Mouse (Mus musculus) stomach, embryonic 16.5 days (tissue): ENCODE results near the gene Abcc3. TPM values are rescaled to one million over a fixed set of nuclear protein-coding genes. Genes with fewer than 3 reads are reported as not detected.

Source experiments
- ATAC-seq: fragments of 200-750 bp; cut with Nextera tagmentation; 2 replicates; pipeline ENCODE4 v1.8.0; 2017; ENCODE audit warnings: moderate number of reproducible peaks, moderate TSS enrichment; ENCODE audit not compliant: insufficient read depth, low FRiP score
- H3K27ac ChIP-seq: fragments of 300-500 bp; sonication (generic); 2 replicates; pipeline ENCODE4 v1.5.1; 2014; ENCODE audit warnings: low read length
- H3K27me3 ChIP-seq: fragments of 300-500 bp; sonication (generic); 2 replicates; pipeline ENCODE4 v1.6.1; 2014; ENCODE audit warnings: low read length, control low read depth, mixed read lengths; ENCODE audit not compliant: control insufficient read depth, insufficient read depth
- H3K36me3 ChIP-seq: fragments of 300-500 bp; sonication (generic); 2 replicates; pipeline ENCODE4 v1.6.1; 2014; ENCODE audit warnings: low read length; ENCODE audit not compliant: control insufficient read depth, insufficient read depth
- H3K4me1 ChIP-seq: fragments of 300-500 bp; sonication (generic); 2 replicates; pipeline ENCODE4 v1.6.1; 2014; ENCODE audit warnings: low read length, control low read depth, mixed read lengths; ENCODE audit not compliant: control insufficient read depth, insufficient read depth
- H3K4me2 ChIP-seq: fragments of 300-500 bp; sonication (generic); 2 replicates; pipeline ENCODE4 v1.6.1; 2014; ENCODE audit warnings: low read depth, low read length, mixed read lengths
- H3K4me3 ChIP-seq: fragments of 300-500 bp; sonication (generic); replicated peaks from 2 replicates; pipeline ENCODE4 v1.5.1; 2014; ENCODE audit warnings: mild to moderate bottlenecking, low read length
- H3K9ac ChIP-seq: fragments of 300-500 bp; sonication (generic); 2 replicates; pipeline ENCODE4 v1.6.1; 2014; ENCODE audit warnings: low read length
- H3K9me3 ChIP-seq: fragments of 300-500 bp; sonication (generic); replicated peaks from 2 replicates; pipeline ENCODE4 v1.6.1; 2016; ENCODE audit warnings: low read length, control low read depth; ENCODE audit not compliant: control insufficient read depth
- WGBS: fragments of 180-500 bp; shearing (Covaris S2); extraction: QIAGEN DNeasy Blood & Tissue Kit; methylation state at CpG from one replicate; pipeline ENCODE4 v1.1.7; 2014; 5-methylcytosine and 5-hydroxymethylcytosine counted together
- polyA plus RNA-seq: library from polyadenylated mRNA; unstranded; fragments of >200 nt; fragmentation: Nextera tagmentation; extraction: Ambion mirVana; gene quantifications from 2 replicates; pipeline ENCODE4 v1.2.1, GENCODE M21; 2015

Abcc3 gene
- polyA plus RNA-seq, 1 experiment from 2014 or later = 11.4 TPM

GRCm38 (mm10) chr11:94423855-94424254 is 31.1 kb upstream of the Abcc3 start:
- Histone ChIP-seq H3K4me3 (no peak overlapping the region), H3K4me2 (no peak overlapping the region), H3K9me3 (no peaks in the 10 kb centered on the region), H3K4me1 (peaks cover 25% of the 10 kb centered on the region), H3K27me3 (no peaks in the 10 kb centered on the region; the same call in 1 of the 2 replicates), H3K27ac (no peak overlapping the region), H3K36me3 (no peaks in the 10 kb centered on the region), H3K9ac (no peak overlapping the region)
- ATAC-seq = no peak
- WGBS = 64% methylated on average over 5 of the region's 5 CpGs

- Histone ChIP-seq H3K36me3 (no peaks in the 10 kb centered on the region), H3K9ac (no peak overlapping the region), H3K4me3 (no peak overlapping the region), H3K27ac (no peak overlapping the region), H3K9me3 (no peaks in the 10 kb centered on the region), H3K27me3 (no peaks in the 10 kb centered on the region; the same call in 1 of the 2 replicates), H3K4me2 (no peak overlapping the region), H3K4me1 (peaks cover 11% of the 10 kb centered on the region)
- ATAC-seq = no peak
- WGBS = 68% methylated on average over 6 of the region's 6 CpGs
These were observed 28.2 kb upstream of the Abcc3 start for GRCm38 (mm10) chr11:94420991-94421390.

- Histone ChIP-seq H3K9ac (no peak overlapping the region), H3K4me1 (peaks cover 6% of the 10 kb centered on the region), H3K27ac (no peak overlapping the region), H3K36me3 (no peaks in the 10 kb centered on the region), H3K4me3 (no peak overlapping the region), H3K27me3 (no peaks in the 10 kb centered on the region; the same call in 1 of the 2 replicates), H3K9me3 (no peaks in the 10 kb centered on the region), H3K4me2 (no peak overlapping the region)
- no peak for ATAC-seq
- 13% methylated on average over 7 of the region's 7 CpGs for WGBS
These were observed 27.5 kb upstream of the Abcc3 start for GRCm38 (mm10) chr11:94420325-94420724.

- H3K27me3 ChIP-seq = no peaks in the 10 kb centered on the region; the same call in 1 of the 2 replicates
- no peaks in the 10 kb centered on the region for H3K36me3 ChIP-seq
- no peak overlapping the region for H3K4me3 ChIP-seq
- no peak overlapping the region for H3K4me2 ChIP-seq
- H3K27ac ChIP-seq = no peak overlapping the region
- 60% methylated on average over 10 of the region's 10 CpGs for WGBS
- H3K9ac ChIP-seq = no peak overlapping the region
- H3K9me3 ChIP-seq = no peaks in the 10 kb centered on the region
- H3K4me1 ChIP-seq = peaks cover 6% of the 10 kb centered on the region
- ATAC-seq = no peak
These were observed 26.4 kb upstream of the Abcc3 start for GRCm38 (mm10) chr11:94419004-94419727.

- H3K36me3 ChIP-seq = no peaks in the 10 kb centered on the region
- peak; percentile 19; the same call in 1 of the 2 replicates for ATAC-seq
- no peaks in the 10 kb centered on the region for H3K27me3 ChIP-seq
- no peaks in the 10 kb centered on the region for H3K9me3 ChIP-seq
- no peak overlapping the region for H3K4me2 ChIP-seq
- H3K4me3 ChIP-seq = no peak overlapping the region
- H3K27ac ChIP-seq = no peak overlapping the region
- H3K4me1 ChIP-seq = peaks cover 17% of the 10 kb centered on the region
- H3K9ac ChIP-seq = peak overlapping the region; percentile 34; the same call in 1 of the 2 replicates
- WGBS = 41% methylated on average over 4 of the region's 4 CpGs
These were observed 21.2 kb upstream of the Abcc3 start for GRCm38 (mm10) chr11:94414042-94414441.

- no peak for ATAC-seq
- no peak overlapping the region for H3K4me2 ChIP-seq
- no peak overlapping the region for H3K9ac ChIP-seq
- peaks cover 17% of the 10 kb centered on the region for H3K4me1 ChIP-seq
- H3K36me3 ChIP-seq = no peaks in the 10 kb centered on the region
- H3K9me3 ChIP-seq = no peaks in the 10 kb centered on the region
- no peaks in the 10 kb centered on the region for H3K27me3 ChIP-seq
- H3K27ac ChIP-seq = no peak overlapping the region
- WGBS = 27% methylated on average over 8 of the region's 8 CpGs
- no peak overlapping the region for H3K4me3 ChIP-seq
These were observed 20.7 kb upstream of the Abcc3 start for GRCm38 (mm10) chr11:94413516-94413915.

- Histone ChIP-seq H3K9me3 (no peaks in the 10 kb centered on the region), H3K36me3 (no peaks in the 10 kb centered on the region), H3K27me3 (no peaks in the 10 kb centered on the region), H3K27ac (no peak overlapping the region), H3K4me3 (no peak overlapping the region), H3K4me1 (peaks cover 17% of the 10 kb centered on the region), H3K4me2 (no peak overlapping the region), H3K9ac (no peak overlapping the region)
- WGBS = 25% methylated on average over 10 of the region's 10 CpGs
- ATAC-seq = no peak
These were observed 20.2 kb upstream of the Abcc3 start for GRCm38 (mm10) chr11:94412998-94413469.

- Histone ChIP-seq H3K9me3 (no peaks in the 10 kb centered on the region), H3K4me1 (peaks cover 22% of the 10 kb centered on the region), H3K27me3 (no peaks in the 10 kb centered on the region), H3K4me2 (no peak overlapping the region), H3K9ac (no peak overlapping the region), H3K36me3 (no peaks in the 10 kb centered on the region), H3K4me3 (no peak overlapping the region), H3K27ac (no peak overlapping the region)
- no peak for ATAC-seq
- WGBS = 26% methylated on average over 2 of the region's 2 CpGs
These were observed 19.8 kb upstream of the Abcc3 start for GRCm38 (mm10) chr11:94412562-94412961.

GRCm38 (mm10) chr11:94407803-94408321 is 15.1 kb upstream of the Abcc3 start:
- Histone ChIP-seq H3K4me2 (no peak overlapping the region), H3K4me1 (peaks cover 35% of the 10 kb centered on the region), H3K9ac (no peak overlapping the region), H3K36me3 (no peaks in the 10 kb centered on the region), H3K9me3 (no peaks in the 10 kb centered on the region), H3K27me3 (no peaks in the 10 kb centered on the region), H3K4me3 (no peak overlapping the region), H3K27ac (no peak overlapping the region)
- WGBS = 46% methylated on average over 11 of the region's 11 CpGs
- ATAC-seq = no peak
